Mouse (Mus musculus) hindbrain, embryonic 10.5 days (tissue): ENCODE results near the gene Satb1. TPM values are rescaled to one million over a fixed set of nuclear protein-coding genes. Genes with fewer than 3 reads are reported as not detected.

Experiments used
- DNase-seq: peaks from one replicate; pipeline ENCODE4 v3.0.0-alpha.2; 2017; ENCODE audit warnings: low spot score
- H3K27ac ChIP-seq: fragments of 300-500 bp; sonication (generic); 2 replicates; pipeline ENCODE4 v1.5.1; 2016; ENCODE audit warnings: mild to moderate bottlenecking, moderate library complexity
- H3K27me3 ChIP-seq: fragments of 300-500 bp; sonication (generic); 2 replicates; pipeline ENCODE4 v1.6.1; 2016; ENCODE audit warnings: mild to moderate bottlenecking; ENCODE audit not compliant: poor library complexity, insufficient read depth, severe bottlenecking
- H3K36me3 ChIP-seq: fragments of 300-500 bp; sonication (generic); 2 replicates; pipeline ENCODE4 v1.6.1; 2016; ENCODE audit warnings: mild to moderate bottlenecking, moderate library complexity
- H3K4me1 ChIP-seq: fragments of 300-500 bp; sonication (generic); replicated peaks from 2 replicates; pipeline ENCODE4 v1.6.1; 2016; ENCODE audit warnings: mild to moderate bottlenecking
- H3K4me3 ChIP-seq: fragments of 300-500 bp; sonication (generic); 2 replicates; pipeline ENCODE4 v1.5.1; 2016; ENCODE audit warnings: mild to moderate bottlenecking, moderate library complexity
- H3K9me3 ChIP-seq: fragments of 300-500 bp; sonication (generic); 2 replicates; pipeline ENCODE4 v1.6.1; 2016; ENCODE audit warnings: mild to moderate bottlenecking, moderate library complexity
- WGBS: fragments of 180-500 bp; shearing (Covaris S2); methylation state at CpG from one replicate; pipeline ENCODE4 v1.1.7; 2016; 5-methylcytosine and 5-hydroxymethylcytosine counted together
- polyA plus RNA-seq: library from polyadenylated mRNA; unstranded; fragments of >200 nt; fragmentation: Nextera tagmentation; extraction: Ambion mirVana; gene quantifications from 2 replicates; pipeline ENCODE4 v1.2.1, GENCODE M21; 2016

The Satb1 gene
- polyA plus RNA-seq, 1 experiment from 2014 or later, result 20.1 TPM

GRCm38 (mm10) chr17:51752142-51752541 lies 80.9 kb downstream of the Satb1 start:
- 94% methylated on average over 4 of the region's 4 CpGs for WGBS
- DNase-seq, result no peak
- Histone ChIP-seq H3K36me3 (0 out of 2 replicates have a peak, but pooled peaks cover 7% of the 10 kb centered on the region), H3K4me3 (no peak overlapping the region), H3K27me3 (no peaks in the 10 kb centered on the region), H3K9me3 (no peaks in the 10 kb centered on the region), H3K4me1 (0 out of 2 replicates have a peak, but pooled peaks cover 5% of the 10 kb centered on the region), H3K27ac (no peak overlapping the region)

- Histone ChIP-seq H3K27ac (no peak overlapping the region), H3K4me3 (no peak overlapping the region), H3K36me3 (peaks cover 17% of the 10 kb centered on the region), H3K27me3 (no peaks in the 10 kb centered on the region), H3K9me3 (no peaks in the 10 kb centered on the region), H3K4me1 (0 out of 2 replicates have a peak, but pooled peaks cover 5% of the 10 kb centered on the region)
- no peak for DNase-seq
- WGBS, result 79% methylated on average over 9 of the region's 9 CpGs
Measured at GRCm38 (mm10) chr17:51747204-51747603, 85.9 kb downstream of the Satb1 start.

DNA sequence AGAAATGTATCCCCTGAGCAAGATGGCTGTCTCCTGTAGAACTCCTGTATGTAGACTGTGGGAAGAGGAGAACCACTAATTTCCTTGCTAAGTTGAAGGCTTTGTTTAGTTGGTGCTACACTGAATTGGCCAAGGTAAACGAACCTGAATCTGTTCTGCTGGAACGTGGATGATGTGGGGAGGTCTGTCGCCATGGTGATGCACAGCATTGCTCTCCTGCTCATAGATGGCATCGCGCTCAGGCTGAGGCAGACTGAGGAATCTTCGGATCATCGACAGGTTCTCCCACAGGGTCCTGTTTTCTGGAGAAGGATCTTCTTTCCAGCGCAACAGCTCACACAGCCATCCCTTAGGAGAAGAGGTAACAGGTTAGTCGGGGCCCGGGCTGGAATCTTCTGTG lies 90.6 kb downstream of the Satb1 start:
- Histone ChIP-seq H3K27me3 (no peaks in the 10 kb centered on the region), H3K27ac (no peak overlapping the region), H3K4me1 (peaks cover 3% of the 10 kb centered on the region; the same call in 1 of the 2 replicates), H3K9me3 (no peaks in the 10 kb centered on the region), H3K36me3 (peaks cover 56% of the 10 kb centered on the region), H3K4me3 (no peak overlapping the region)
- WGBS, result 86% methylated on average over 10 of the region's 10 CpGs
- DNase-seq, result no peak

- H3K27ac ChIP-seq, result no peak overlapping the region
- no peak overlapping the region for H3K4me3 ChIP-seq
- peaks cover 3% of the 10 kb centered on the region; the same call in 1 of the 2 replicates for H3K4me1 ChIP-seq
- no peaks in the 10 kb centered on the region for H3K27me3 ChIP-seq
- H3K36me3 ChIP-seq, result peaks cover 56% of the 10 kb centered on the region
- no peak for DNase-seq
- WGBS, result 94% methylated on average over 10 of the region's 10 CpGs
- H3K9me3 ChIP-seq, result no peaks in the 10 kb centered on the region
Measured at GRCm38 (mm10) chr17:51741126-51741525, 92.0 kb downstream of the Satb1 start.

- H3K4me1 ChIP-seq, result peaks cover 3% of the 10 kb centered on the region; the same call in 1 of the 2 replicates
- H3K36me3 ChIP-seq, result peaks cover 56% of the 10 kb centered on the region
- H3K27me3 ChIP-seq, result no peaks in the 10 kb centered on the region
- H3K9me3 ChIP-seq, result no peaks in the 10 kb centered on the region
- 92% methylated on average over 15 of the region's 15 CpGs for WGBS
- no peak for DNase-seq
- no peak overlapping the region for H3K4me3 ChIP-seq
- H3K27ac ChIP-seq, result no peak overlapping the region
Measured at GRCm38 (mm10) chr17:51740246-51740645, 92.8 kb downstream of the Satb1 start.

DNA sequence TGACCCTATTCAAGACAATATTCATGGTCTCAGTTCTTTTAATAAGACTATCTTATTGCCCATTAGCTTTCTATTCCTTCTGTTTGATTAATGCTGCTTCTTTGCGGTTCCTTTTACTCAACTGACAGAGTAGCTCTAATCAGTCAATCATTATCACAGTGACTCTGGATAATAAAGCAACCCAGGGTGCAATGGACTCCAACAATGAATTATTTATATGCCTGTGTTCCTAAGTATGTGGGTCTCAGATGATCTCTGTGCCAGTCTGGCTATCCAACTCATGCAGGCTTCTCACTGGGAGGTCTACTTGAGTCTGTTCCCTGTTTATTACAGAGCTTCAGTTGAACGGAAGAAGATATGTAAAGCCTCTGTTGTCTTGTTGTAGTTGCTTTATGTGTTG lies 108.6 kb downstream of the Satb1 start:
- 61% methylated on average over 2 of the region's 2 CpGs for WGBS
- Histone ChIP-seq H3K27me3 (no peaks in the 10 kb centered on the region), H3K9me3 (no peaks in the 10 kb centered on the region), H3K27ac (no peak overlapping the region), H3K4me1 (no peaks in the 10 kb centered on the region), H3K4me3 (no peak overlapping the region), H3K36me3 (no peaks in the 10 kb centered on the region)
- DNase-seq, result no peak

DNA sequence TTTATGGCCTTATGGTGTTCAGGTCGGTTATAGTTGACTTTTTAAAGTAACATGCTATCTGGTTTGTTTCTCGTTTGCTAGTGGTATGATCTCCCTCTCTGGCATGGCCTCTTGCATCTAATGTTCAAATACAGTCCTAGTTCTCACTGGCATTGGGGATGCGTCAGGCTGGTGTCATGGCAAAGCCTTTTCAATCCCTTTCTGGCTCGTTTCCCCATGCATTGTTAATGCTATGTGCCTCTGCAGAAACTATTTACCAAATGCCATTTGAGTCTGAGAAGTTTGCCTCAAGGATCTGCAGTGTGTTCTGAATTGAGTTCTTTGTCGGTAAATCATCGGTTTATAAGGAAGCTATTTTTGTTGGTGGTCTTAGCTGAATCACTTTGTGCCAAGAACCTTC lies 137.4 kb downstream of the Satb1 start:
- Histone ChIP-seq H3K9me3 (no peaks in the 10 kb centered on the region), H3K4me3 (no peak overlapping the region), H3K4me1 (0 out of 2 replicates have a peak, but pooled peaks cover 3% of the 10 kb centered on the region), H3K36me3 (no peaks in the 10 kb centered on the region), H3K27ac (no peak overlapping the region), H3K27me3 (no peaks in the 10 kb centered on the region)
- 79% methylated on average over 6 of the region's 6 CpGs for WGBS
- no peak for DNase-seq

- Histone ChIP-seq H3K9me3 (no peaks in the 10 kb centered on the region), H3K27ac (no peak overlapping the region), H3K27me3 (no peaks in the 10 kb centered on the region), H3K4me3 (no peak overlapping the region), H3K36me3 (no peaks in the 10 kb centered on the region), H3K4me1 (0 out of 2 replicates have a peak, but pooled peaks cover 3% of the 10 kb centered on the region)
- DNase-seq, result no peak
- 48% methylated on average over 2 of the region's 2 CpGs for WGBS
Measured at GRCm38 (mm10) chr17:51695271-51695670, 137.8 kb downstream of the Satb1 start.

GRCm38 (mm10) chr17:51690526-51690925 lies 142.6 kb downstream of the Satb1 start:
- H3K27ac ChIP-seq, result no peak overlapping the region
- no peak for DNase-seq
- 0 out of 2 replicates have a peak, but pooled peaks cover 3% of the 10 kb centered on the region for H3K4me1 ChIP-seq
- 78% methylated on average over 2 of the region's 2 CpGs for WGBS
- H3K27me3 ChIP-seq, result no peaks in the 10 kb centered on the region
- no peaks in the 10 kb centered on the region for H3K36me3 ChIP-seq
- H3K9me3 ChIP-seq, result no peaks in the 10 kb centered on the region
- H3K4me3 ChIP-seq, result no peak overlapping the region

- H3K4me1 ChIP-seq, result no peaks in the 10 kb centered on the region
- 88% methylated on average over 4 of the region's 4 CpGs for WGBS
- H3K4me3 ChIP-seq, result no peak overlapping the region
- H3K36me3 ChIP-seq, result no peaks in the 10 kb centered on the region
- no peak for DNase-seq
- H3K27ac ChIP-seq, result no peak overlapping the region
- no peaks in the 10 kb centered on the region for H3K27me3 ChIP-seq
- H3K9me3 ChIP-seq, result no peaks in the 10 kb centered on the region
Measured at GRCm38 (mm10) chr17:51687226-51687625, 145.9 kb downstream of the Satb1 start.
